Mouse (Mus musculus) forebrain, embryonic 16.5 days (tissue): ENCODE measurements at regions not wholly inside any gene's neighbourhood (a gene's known extent, or its start where the extent isn't known, plus 50 kb on each side); places are given as distances from the start of the nearest gene placed in this dataset.

Experiments used
- ATAC-seq: fragments of 200-750 bp; cut with Nextera tagmentation; 2 replicates; pipeline ENCODE4 v1.8.0; 2017; ENCODE audit warnings: mild to moderate bottlenecking, moderate library complexity
- H3K27ac ChIP-seq: fragments of 300-500 bp; sonication (generic); 2 replicates; pipeline ENCODE4 v1.5.1; 2014; ENCODE audit warnings: low read length, control low read depth
- H3K27me3 ChIP-seq: fragments of 300-500 bp; sonication (generic); replicated peaks from 2 replicates; pipeline ENCODE4 v1.6.1; 2014; ENCODE audit warnings: low read length; ENCODE audit not compliant: control insufficient read depth, insufficient read depth
- H3K36me3 ChIP-seq: fragments of 300-500 bp; sonication (generic); 2 replicates; pipeline ENCODE4 v1.6.1; 2014; ENCODE audit not compliant: control insufficient read depth, insufficient read depth
- H3K4me1 ChIP-seq: fragments of 300-500 bp; sonication (generic); replicated peaks from 2 replicates; pipeline ENCODE4 v1.6.1; 2014; ENCODE audit warnings: low read length; ENCODE audit not compliant: control insufficient read depth, insufficient read depth
- H3K4me2 ChIP-seq: fragments of 300-500 bp; sonication (generic); 2 replicates; pipeline ENCODE4 v1.6.1; 2014; ENCODE audit warnings: mild to moderate bottlenecking, low read length, control low read depth
- H3K4me3 ChIP-seq: fragments of 300-500 bp; sonication (generic); replicated peaks from 2 replicates; pipeline ENCODE4 v1.5.1; 2014; ENCODE audit warnings: mild to moderate bottlenecking, low read length, control low read depth
- H3K9ac ChIP-seq: fragments of 300-500 bp; sonication (generic); replicated peaks from 2 replicates; pipeline ENCODE4 v1.6.1; 2014; ENCODE audit warnings: low read depth, low read length, control low read depth
- H3K9me3 ChIP-seq: fragments of 300-500 bp; sonication (generic); 2 replicates; pipeline ENCODE4 v1.6.1; 2016; ENCODE audit warnings: low read length; ENCODE audit not compliant: control insufficient read depth
- WGBS: fragments of 180-500 bp; shearing (Covaris S2); extraction: QIAGEN DNeasy Blood & Tissue Kit; methylation state at CpG from one replicate; pipeline ENCODE4 v1.1.7; 2014; 5-methylcytosine and 5-hydroxymethylcytosine counted together

- 96% methylated on average over 3 of the region's 3 CpGs for WGBS
- H3K4me1 ChIP-seq, result no peaks in the 10 kb centered on the region
- H3K4me3 ChIP-seq, result no peak overlapping the region
- H3K27ac ChIP-seq, result no peak overlapping the region
- no peak overlapping the region for H3K4me2 ChIP-seq
- no peaks in the 10 kb centered on the region for H3K36me3 ChIP-seq
- no peaks in the 10 kb centered on the region for H3K27me3 ChIP-seq
- H3K9me3 ChIP-seq, result no peaks in the 10 kb centered on the region
- H3K9ac ChIP-seq, result no peak overlapping the region
- ATAC-seq, result no peak
Measured at GRCm38 (mm10) chr15:7604847-7605246, 205.8 kb upstream of the Gdnf start.

- WGBS, result 75% methylated on average over 2 of the region's 2 CpGs
- Histone ChIP-seq H3K4me2 (no peak overlapping the region), H3K9me3 (no peaks in the 10 kb centered on the region), H3K36me3 (no peaks in the 10 kb centered on the region), H3K4me3 (no peak overlapping the region), H3K4me1 (no peaks in the 10 kb centered on the region), H3K27me3 (no peaks in the 10 kb centered on the region), H3K27ac (no peak overlapping the region), H3K9ac (no peak overlapping the region)
- no peak for ATAC-seq
Measured at GRCm38 (mm10) chr15:7617954-7618353, 192.7 kb upstream of the Gdnf start.

- Histone ChIP-seq H3K9me3 (no peaks in the 10 kb centered on the region), H3K27ac (no peak overlapping the region), H3K9ac (no peak overlapping the region), H3K36me3 (no peaks in the 10 kb centered on the region), H3K4me3 (no peak overlapping the region), H3K27me3 (no peaks in the 10 kb centered on the region), H3K4me1 (no peaks in the 10 kb centered on the region), H3K4me2 (no peak overlapping the region)
- ATAC-seq, result no peak
- 81% methylated on average over 2 of the region's 2 CpGs for WGBS
Measured at GRCm38 (mm10) chr15:7623026-7623425, 187.6 kb upstream of the Gdnf start.

GRCm38 (mm10) chr15:7624689-7625472 lies 185.8 kb upstream of the Gdnf start:
- H3K27me3 ChIP-seq, result no peaks in the 10 kb centered on the region
- 80% methylated on average over 6 of the region's 6 CpGs for WGBS

GRCm38 (mm10) chr15:7629826-7630225 lies 180.8 kb upstream of the Gdnf start:
- 81% methylated on average over 4 of the region's 4 CpGs for WGBS
- no peaks in the 10 kb centered on the region for H3K9me3 ChIP-seq
- no peak overlapping the region for H3K9ac ChIP-seq
- no peaks in the 10 kb centered on the region for H3K4me1 ChIP-seq
- H3K27ac ChIP-seq, result no peak overlapping the region
- ATAC-seq, result no peak
- H3K27me3 ChIP-seq, result no peaks in the 10 kb centered on the region
- H3K4me3 ChIP-seq, result no peak overlapping the region
- no peak overlapping the region for H3K4me2 ChIP-seq
- H3K36me3 ChIP-seq, result no peaks in the 10 kb centered on the region

More at GRCm38 (mm10) chr15:7624689-7625472, 185.8 kb upstream of the Gdnf start:
- H3K4me2 ChIP-seq, result no peak overlapping the region
- no peaks in the 10 kb centered on the region for H3K4me1 ChIP-seq
- no peaks in the 10 kb centered on the region for H3K36me3 ChIP-seq
- no peak for ATAC-seq
- H3K4me3 ChIP-seq, result no peak overlapping the region
- no peak overlapping the region for H3K9ac ChIP-seq
- H3K27ac ChIP-seq, result no peak overlapping the region
- H3K9me3 ChIP-seq, result no peaks in the 10 kb centered on the region

- H3K9me3 ChIP-seq, result no peaks in the 10 kb centered on the region
- H3K9ac ChIP-seq, result no peak overlapping the region
- 60% methylated on average over 8 of the region's 8 CpGs for WGBS
- no peaks in the 10 kb centered on the region for H3K4me1 ChIP-seq
- no peak overlapping the region for H3K27ac ChIP-seq
- ATAC-seq, result no peak
- H3K36me3 ChIP-seq, result no peaks in the 10 kb centered on the region
- H3K4me2 ChIP-seq, result no peak overlapping the region
- no peaks in the 10 kb centered on the region for H3K27me3 ChIP-seq
- no peak overlapping the region for H3K4me3 ChIP-seq
Measured at GRCm38 (mm10) chr15:7635234-7635633, 175.4 kb upstream of the Gdnf start.

GRCm38 (mm10) chr15:7639444-7639843 lies 171.2 kb upstream of the Gdnf start:
- Histone ChIP-seq H3K27me3 (no peaks in the 10 kb centered on the region), H3K4me3 (no peak overlapping the region), H3K27ac (no peak overlapping the region), H3K9me3 (no peaks in the 10 kb centered on the region), H3K4me1 (no peaks in the 10 kb centered on the region), H3K36me3 (no peaks in the 10 kb centered on the region), H3K9ac (no peak overlapping the region), H3K4me2 (no peak overlapping the region)
- ATAC-seq, result no peak
- 78% methylated on average over 6 of the region's 6 CpGs for WGBS

GRCm38 (mm10) chr15:7642075-7642474 lies 168.6 kb upstream of the Gdnf start:
- Histone ChIP-seq H3K4me2 (no peak overlapping the region), H3K4me3 (no peak overlapping the region), H3K9ac (no peak overlapping the region), H3K4me1 (no peaks in the 10 kb centered on the region), H3K27me3 (no peaks in the 10 kb centered on the region), H3K27ac (no peak overlapping the region), H3K9me3 (no peaks in the 10 kb centered on the region), H3K36me3 (no peaks in the 10 kb centered on the region)
- 21% methylated on average over 2 of the region's 2 CpGs for WGBS
- ATAC-seq, result no peak

- Histone ChIP-seq H3K27ac (no peak overlapping the region), H3K9ac (no peak overlapping the region), H3K4me2 (no peak overlapping the region), H3K4me3 (no peak overlapping the region), H3K4me1 (no peaks in the 10 kb centered on the region), H3K27me3 (no peaks in the 10 kb centered on the region), H3K9me3 (no peaks in the 10 kb centered on the region), H3K36me3 (no peaks in the 10 kb centered on the region)
- WGBS, result 25% methylated on average over 3 of the region's 3 CpGs
- peak; percentile 36; the same call in 1 of the 2 replicates for ATAC-seq
Measured at GRCm38 (mm10) chr15:7650705-7651104, 159.9 kb upstream of the Gdnf start.

GRCm38 (mm10) chr15:7663888-7664287 lies 146.8 kb upstream of the Gdnf start:
- Histone ChIP-seq H3K4me3 (no peak overlapping the region), H3K4me2 (no peak overlapping the region), H3K4me1 (no peaks in the 10 kb centered on the region), H3K27me3 (no peaks in the 10 kb centered on the region), H3K27ac (no peak overlapping the region), H3K36me3 (no peaks in the 10 kb centered on the region), H3K9me3 (no peaks in the 10 kb centered on the region), H3K9ac (no peak overlapping the region)
- no peak for ATAC-seq
- 89% methylated on average over 2 of the region's 2 CpGs for WGBS
